Mouse (Mus musculus) kidney, postnatal 4 days (tissue): ENCODE measurements around the gene Gm26661.

Experiments used
- DNase-seq, 2 experiments: peaks; one replicate each; pipeline ENCODE4 v3.0.0; 2021; ENCODE audit warnings: mixed read lengths in 2 of 2

Gene Gm26661

GRCm38 (mm10) chr14:7821341-7821740, 30.0 kb downstream of the Gm26661 start:
- DNase-seq, result no peak

GRCm38 (mm10) chr14:7822693-7823092, 31.3 kb downstream of the Gm26661 start:
- DNase-seq, result no peak

GRCm38 (mm10) chr14:7824651-7825268, 33.4 kb downstream of the Gm26661 start:
- DNase-seq, result peak; percentile 56 to 69

GRCm38 (mm10) chr14:7826151-7826937, 35.0 kb downstream of the Gm26661 start:
- peak; percentile 55 to 77 for DNase-seq

- no peak for DNase-seq
Observed at GRCm38 (mm10) chr14:7829181-7829580, 37.8 kb downstream of the Gm26661 start.

- DNase-seq, result no peak
Observed at GRCm38 (mm10) chr14:7831770-7832439, 40.5 kb downstream of the Gm26661 start.

- DNase-seq, result no peak
Observed at GRCm38 (mm10) chr14:7832440-7832783, 41.0 kb downstream of the Gm26661 start.

- no peak for DNase-seq
Observed at GRCm38 (mm10) chr14:7833458-7833857, 42.1 kb downstream of the Gm26661 start.

GRCm38 (mm10) chr14:7838564-7839089, 47.2 kb downstream of the Gm26661 start:
- no peak for DNase-seq

- no peak for DNase-seq
Observed at GRCm38 (mm10) chr14:7839950-7840514, 48.6 kb downstream of the Gm26661 start.
